Mouse (Mus musculus) spleen, adult 2 months (tissue): ENCODE data around the gene Srek1. TPM values are rescaled to one million over a fixed set of nuclear protein-coding genes. Genes with fewer than 3 reads are reported as not detected.
A peak's percentile ranks its signal among the peaks of the same experiment; 100 is the strongest.

Experiments used
- DNase-seq, 2 experiments: peaks; one replicate each; pipeline versions ENCODE4 v3.0.0 to v3.0.0-alpha.2; 2012 to 2021; ENCODE audit warnings: low spot score in 2 of 2, low read depth in 1 of 2
- H3K27ac ChIP-seq: fragments of 200-500 bp; 2 replicates; pipeline ENCODE4 v1.5.1; 2012; ENCODE audit warnings: low read length, inconsistent platforms; ENCODE audit not compliant: insufficient read depth
- H3K27me3 ChIP-seq: fragments of 200-500 bp; 2 replicates; pipeline ENCODE4 v1.6.1; 2012; ENCODE audit warnings: mild to moderate bottlenecking, moderate library complexity, low read length, inconsistent platforms; ENCODE audit not compliant: control insufficient read depth, insufficient read depth
- H3K36me3 ChIP-seq: fragments of 200-500 bp; 2 replicates; pipeline ENCODE4 v1.6.1; 2012; ENCODE audit warnings: mild to moderate bottlenecking, low read length, inconsistent platforms; ENCODE audit not compliant: control insufficient read depth, insufficient read depth
- H3K4me1 ChIP-seq: fragments of 200-500 bp; 2 replicates; pipeline ENCODE4 v1.6.1; 2011; ENCODE audit warnings: inconsistent platforms; ENCODE audit not compliant: control insufficient read depth, insufficient read depth, insufficient read length
- H3K4me3 ChIP-seq: fragments of 200-500 bp; 2 replicates; pipeline ENCODE4 v1.5.1; 2011; ENCODE audit warnings: mild to moderate bottlenecking, inconsistent platforms; ENCODE audit not compliant: insufficient read depth, insufficient read length; ENCODE audit errors: extremely low read depth
- CTCF ChIP-seq: fragments of 200-500 bp; IDR thresholded peaks from 2 replicates; pipeline ENCODE4 v1.5.1; 2011; ENCODE audit warnings: mild to moderate bottlenecking, inconsistent platforms; ENCODE audit not compliant: insufficient read depth, insufficient read length, insufficient replicate concordance; ENCODE audit errors: extremely low read depth
- POLR2A ChIP-seq: fragments of 200-500 bp; IDR thresholded peaks from 2 replicates; pipeline ENCODE4 v1.6.1; 2011; ENCODE audit warnings: low read depth, low read length, inconsistent platforms
- WGBS: fragments of 180-500 bp; shearing (Covaris S2); methylation state at CpG from one replicate; pipeline ENCODE4 v1.1.7; 2018; 5-methylcytosine and 5-hydroxymethylcytosine counted together
- polyA plus RNA-seq: library from polyadenylated mRNA; depleted of rRNA; stranded (reverse); fragments of >200 nt; gene quantifications from 2 replicates; pipeline ENCODE4 v1.2.3, GENCODE M21; 2012; rRNA removed

Srek1 gene
- polyA plus RNA-seq, 1 experiment, result 29.2 TPM

GRCm38 (mm10) chr13:103703386-103703785, 71.0 kb downstream of the Srek1 start:
- TF ChIP-seq CTCF (peak; percentile 58; the same call in 1 of the 2 replicates), POLR2A (no peak)
- H3K4me1 ChIP-seq, result no peaks in the 10 kb centered on the region
- no peaks in the 10 kb centered on the region for H3K36me3 ChIP-seq
- no peak overlapping the region for H3K27ac ChIP-seq
- no peaks in the 10 kb centered on the region for H3K27me3 ChIP-seq
- H3K4me3 ChIP-seq, result no peak overlapping the region
- peak in 1 of 2 experiments; percentile 36 for DNase-seq
- 47% methylated on average over 7 of the region's 7 CpGs for WGBS

- Histone ChIP-seq H3K4me3 (no peak overlapping the region), H3K27ac (no peak overlapping the region), H3K27me3 (no peaks in the 10 kb centered on the region), H3K36me3 (no peaks in the 10 kb centered on the region), H3K4me1 (peaks cover 4% of the 10 kb centered on the region; the same call in 1 of the 2 replicates)
- no peak for DNase-seq
- 93% methylated on average over 3 of the region's 3 CpGs for WGBS
- TF ChIP-seq POLR2A (no peak), CTCF (no peak)
Observed at GRCm38 (mm10) chr13:103702266-103702665, 72.1 kb downstream of the Srek1 start.

GRCm38 (mm10) chr13:103700752-103701151, 73.7 kb downstream of the Srek1 start:
- H3K4me1 ChIP-seq, result peaks cover 4% of the 10 kb centered on the region; the same call in 1 of the 2 replicates
- H3K4me3 ChIP-seq, result no peak overlapping the region
- WGBS, result 84% methylated on average over 2 of the region's 2 CpGs
- H3K27ac ChIP-seq, result no peak overlapping the region
- no peak for DNase-seq
- no peaks in the 10 kb centered on the region for H3K36me3 ChIP-seq
- H3K27me3 ChIP-seq, result no peaks in the 10 kb centered on the region
- TF ChIP-seq POLR2A (no peak), CTCF (no peak)

- no peak overlapping the region for H3K4me3 ChIP-seq
- WGBS, result 34% methylated on average over 9 of the region's 9 CpGs
- H3K27me3 ChIP-seq, result no peaks in the 10 kb centered on the region
- peaks cover 4% of the 10 kb centered on the region; the same call in 1 of the 2 replicates for H3K4me1 ChIP-seq
- H3K36me3 ChIP-seq, result no peaks in the 10 kb centered on the region
- DNase-seq, result no peak
- TF ChIP-seq CTCF (no peak), POLR2A (no peak)
- no peak overlapping the region for H3K27ac ChIP-seq
Observed at GRCm38 (mm10) chr13:103697993-103698392, 76.4 kb downstream of the Srek1 start.

- Histone ChIP-seq H3K27ac (no peak overlapping the region), H3K36me3 (no peaks in the 10 kb centered on the region), H3K4me1 (peaks cover 4% of the 10 kb centered on the region; the same call in 1 of the 2 replicates), H3K27me3 (no peaks in the 10 kb centered on the region), H3K4me3 (no peak overlapping the region)
- DNase-seq, result peak in 1 of 2 experiments; percentile 15
- WGBS, result 62% methylated on average over 9 of the region's 9 CpGs
- no peak for TF ChIP-seq POLR2A
- TF ChIP-seq CTCF, result peak; percentile 35; the same call in 1 of the 2 replicates
Observed at GRCm38 (mm10) chr13:103696164-103696563, 78.2 kb downstream of the Srek1 start.

- DNase-seq, result no peak
- WGBS, result 89% methylated on average over 6 of the region's 6 CpGs
- TF ChIP-seq CTCF (no peak), POLR2A (no peak)
- peaks cover 4% of the 10 kb centered on the region; the same call in 1 of the 2 replicates for H3K4me1 ChIP-seq
- no peaks in the 10 kb centered on the region for H3K36me3 ChIP-seq
- H3K27ac ChIP-seq, result no peak overlapping the region
- no peak overlapping the region for H3K4me3 ChIP-seq
- no peaks in the 10 kb centered on the region for H3K27me3 ChIP-seq
Observed at GRCm38 (mm10) chr13:103695456-103695855, 79.0 kb downstream of the Srek1 start.

Other genes starting within 250 kb of the Srek1 start
- 5.8 and 6.2 TPM in 2 replicates for gene Erbin, start 145.9 kb upstream of the Srek1 start, polyA plus RNA-seq